Mouse (Mus musculus): Measurements from ENCODE around the gene Nfkb2.
A peak's percentile ranks its signal among the peaks of the same experiment; 100 is the strongest.

The Nfkb2 gene

DNA sequence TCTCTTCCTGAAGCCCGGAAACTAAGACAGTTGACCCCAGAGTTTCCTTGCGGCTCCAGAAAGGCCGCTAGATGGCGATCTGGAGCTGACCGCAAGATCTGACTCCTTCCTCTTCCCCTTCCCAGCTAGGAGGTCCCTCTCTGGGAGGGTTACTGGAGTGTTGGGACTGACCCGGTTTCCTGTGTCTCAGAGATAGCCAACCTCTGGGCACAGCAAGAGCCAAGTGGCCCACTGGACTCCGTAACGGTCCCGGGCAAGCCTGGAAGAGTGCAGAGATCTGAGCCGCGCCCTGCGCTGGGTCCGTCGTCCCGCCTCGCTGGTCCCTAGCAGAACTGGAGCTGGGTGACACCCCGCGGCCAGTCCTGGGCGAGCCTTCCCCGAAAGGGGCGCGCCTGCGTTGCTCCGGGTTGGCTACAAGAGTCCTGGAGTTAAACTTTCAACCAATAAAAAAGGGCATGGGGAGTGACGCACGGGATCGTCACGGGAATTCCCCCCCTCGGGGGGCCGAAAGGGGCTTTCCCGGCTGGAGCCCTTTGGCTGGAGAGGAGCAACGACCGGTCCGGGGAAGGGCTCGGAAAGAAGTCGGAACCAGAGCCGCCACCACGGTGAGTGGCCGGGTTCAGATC lies at the start of gene Nfkb2:
Gene Nfkb2, plus strand, starts transcription at position 105 of the 626 bp plus-strand sequence.
- DNase-seq (ENCODE audit: extremely low spot score): peak; percentile 94

DNA sequence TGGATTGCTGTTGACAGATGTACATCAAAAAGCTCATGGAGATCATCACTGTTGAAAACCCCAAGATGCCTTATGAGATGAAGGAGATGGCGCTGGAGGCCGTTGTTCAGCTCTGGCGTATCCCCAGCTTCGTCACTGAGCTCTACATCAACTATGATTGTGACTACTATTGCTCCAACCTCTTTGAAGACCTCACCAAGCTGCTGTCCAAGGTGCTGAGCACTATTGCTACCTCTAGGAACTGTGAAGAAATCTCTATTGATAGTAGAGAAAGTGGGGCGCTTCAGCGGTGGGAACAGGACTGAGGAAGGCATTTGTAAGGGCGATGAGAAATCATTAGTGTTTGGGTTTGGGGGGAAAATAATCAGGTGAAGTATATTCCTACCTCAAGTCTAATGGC lies 39.4 kb upstream of the Nfkb2 start:
- DNase-seq (ENCODE audit: extremely low spot score): no peak

DNA sequence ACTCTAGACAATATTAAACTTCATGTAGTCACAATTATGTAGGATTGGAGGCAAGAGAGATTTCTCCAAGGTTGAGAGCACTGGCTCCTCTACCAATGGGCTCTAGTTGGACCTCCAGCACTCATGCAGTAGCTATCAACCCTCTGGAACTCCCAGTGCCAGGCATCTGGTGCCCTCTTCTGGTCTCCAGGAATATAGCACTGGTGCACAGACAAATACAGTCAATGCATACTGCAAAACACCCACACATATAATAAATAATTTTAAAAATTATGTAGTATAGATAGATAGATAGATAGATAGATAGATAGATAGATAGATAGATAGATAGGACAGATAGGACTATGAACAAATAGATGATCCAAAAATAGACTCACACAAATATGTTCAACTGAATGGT lies 28.8 kb upstream of the Nfkb2 start:
- no peak for DNase-seq (ENCODE audit: extremely low spot score)

DNA sequence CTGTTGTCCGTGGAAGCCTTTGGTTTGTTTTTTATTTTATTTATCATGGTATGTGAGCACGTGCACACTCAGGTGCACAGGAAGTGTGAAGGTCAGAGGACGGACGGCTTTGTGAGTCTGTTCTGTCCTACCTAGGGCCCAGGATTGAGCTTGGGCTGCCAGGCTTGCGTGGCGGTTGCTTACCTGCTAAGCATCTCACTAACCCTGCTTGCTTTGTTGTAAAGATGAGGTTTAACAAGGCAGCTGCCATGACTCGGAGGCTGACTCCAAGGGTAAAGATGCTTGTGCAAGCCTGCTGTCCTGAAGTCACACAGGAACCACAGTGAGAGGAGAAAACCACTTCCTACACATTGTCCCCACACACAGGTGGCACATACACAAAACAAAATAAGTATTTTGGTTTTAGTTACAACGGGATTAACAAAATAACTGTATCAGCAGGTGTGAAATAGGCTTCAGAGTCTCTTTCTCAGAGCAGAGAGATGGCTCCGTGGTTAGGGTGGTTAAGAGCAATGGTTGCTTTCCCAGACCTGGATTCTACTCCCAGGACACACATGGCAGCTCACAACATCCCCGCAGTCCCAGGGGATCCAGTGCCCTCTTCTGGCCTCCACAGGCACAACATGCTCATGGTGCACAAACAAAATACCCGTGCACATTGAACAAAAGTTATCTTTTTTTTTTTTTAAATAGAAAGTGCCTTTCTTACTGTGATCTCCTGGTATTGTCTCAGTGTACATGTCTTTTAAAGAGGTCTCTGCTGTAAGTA lies 21.9 kb upstream of the Nfkb2 start:
- DNase-seq (ENCODE audit: extremely low spot score): no peak

DNA sequence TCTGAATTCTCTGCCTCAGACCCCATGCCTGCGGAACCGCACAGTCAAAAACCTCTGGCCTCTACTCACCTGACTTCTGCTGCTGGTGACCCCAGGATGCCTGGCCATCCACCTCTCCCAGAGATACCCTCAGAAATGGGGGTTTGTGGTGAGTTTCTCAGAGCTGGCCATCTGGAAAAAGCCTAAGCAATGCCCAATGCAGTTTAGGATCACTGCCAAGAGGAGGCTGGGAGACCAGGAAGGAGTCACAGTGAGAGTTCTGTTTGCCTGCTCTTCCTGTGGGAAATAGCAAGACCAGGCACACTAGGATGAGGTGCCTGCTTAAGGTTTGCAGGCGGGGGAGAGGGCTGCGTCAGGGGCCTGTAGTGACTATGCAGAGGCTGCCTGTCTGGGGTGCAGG lies 19.4 kb upstream of the Nfkb2 start:
- DNase-seq (ENCODE audit: extremely low spot score): no peak

DNA sequence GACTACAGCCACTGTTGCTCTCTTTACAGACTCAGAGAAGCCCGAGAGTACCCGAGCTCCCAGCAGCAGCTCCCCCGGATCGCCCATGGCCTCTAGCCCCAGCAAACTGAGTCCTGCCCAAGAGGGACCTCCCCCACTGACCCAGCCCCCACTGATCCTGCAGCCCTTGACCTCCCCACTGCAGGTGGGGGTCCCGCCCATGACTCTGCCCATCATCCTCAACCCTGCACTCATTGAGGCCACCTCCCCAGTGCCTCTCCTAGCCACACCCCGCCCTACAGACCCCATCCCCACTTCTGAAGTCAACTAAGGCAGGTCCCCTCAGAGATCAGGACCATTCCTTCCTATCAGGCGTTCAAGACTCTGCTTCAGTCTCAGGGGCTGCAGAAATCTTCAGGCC lies 18.5 kb upstream of the Nfkb2 start:
- no peak for DNase-seq (ENCODE audit: extremely low spot score)

DNA sequence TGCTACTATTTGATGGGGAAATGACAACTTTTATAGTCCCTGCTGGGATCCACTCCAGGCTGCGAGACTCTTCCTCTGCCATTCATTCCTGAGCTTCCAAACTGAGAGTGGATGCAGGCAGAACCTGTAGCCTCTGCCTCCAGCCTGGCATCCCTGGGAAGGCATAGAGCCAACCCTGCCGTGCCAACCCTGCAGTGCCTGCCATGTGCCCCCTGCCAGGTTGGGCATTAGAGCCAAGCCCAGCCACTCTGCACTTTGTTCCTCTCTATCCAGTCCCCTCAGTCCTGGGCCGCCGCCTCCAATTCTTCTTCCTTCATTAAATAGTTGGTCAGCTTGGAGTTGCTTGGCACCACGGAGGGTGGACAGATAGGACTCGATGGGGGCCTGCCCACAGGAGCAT lies 18.1 kb upstream of the Nfkb2 start:
- no peak for DNase-seq (ENCODE audit: extremely low spot score)

DNA sequence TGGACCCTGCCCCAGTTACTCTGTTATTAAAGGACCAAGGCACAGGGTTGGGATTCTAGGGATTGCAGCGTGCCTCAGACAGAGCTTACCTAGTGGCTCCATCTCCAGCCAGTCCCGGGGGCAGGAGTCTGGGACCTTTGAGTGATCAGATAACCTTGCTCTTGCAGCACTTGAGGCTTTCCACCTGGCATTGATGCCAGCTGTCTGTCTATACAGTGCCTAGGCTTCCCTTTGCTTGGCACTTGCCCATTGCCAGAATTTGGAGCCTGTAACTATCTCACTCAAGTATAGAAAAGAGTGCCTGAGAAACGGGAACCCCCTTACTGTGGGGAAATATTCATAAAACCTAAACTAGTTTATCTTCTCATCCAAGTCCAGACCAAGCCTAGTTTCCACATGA lies 17.2 kb upstream of the Nfkb2 start:
- no peak for DNase-seq (ENCODE audit: extremely low spot score)

DNA sequence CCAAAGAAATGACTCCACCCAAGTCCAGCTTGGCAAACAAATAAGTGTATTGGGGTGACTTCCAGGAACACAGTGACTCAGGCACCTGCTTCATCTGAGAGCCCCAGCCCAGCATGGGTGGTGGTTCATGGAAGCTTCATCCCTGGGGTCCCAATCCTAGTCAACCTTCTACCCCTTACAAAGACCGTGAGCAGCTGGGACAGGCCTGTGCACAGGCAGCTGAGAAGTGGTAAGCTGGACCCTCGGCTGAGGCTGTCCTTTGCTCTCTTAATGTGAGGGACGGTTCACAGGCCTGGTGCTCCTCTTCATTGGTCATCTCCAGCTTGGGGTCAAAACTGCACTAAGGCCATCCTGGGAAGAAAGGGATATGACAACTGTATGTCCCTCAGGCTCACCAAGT lies 16.6 kb upstream of the Nfkb2 start:
- DNase-seq (ENCODE audit: extremely low spot score): no peak

DNA sequence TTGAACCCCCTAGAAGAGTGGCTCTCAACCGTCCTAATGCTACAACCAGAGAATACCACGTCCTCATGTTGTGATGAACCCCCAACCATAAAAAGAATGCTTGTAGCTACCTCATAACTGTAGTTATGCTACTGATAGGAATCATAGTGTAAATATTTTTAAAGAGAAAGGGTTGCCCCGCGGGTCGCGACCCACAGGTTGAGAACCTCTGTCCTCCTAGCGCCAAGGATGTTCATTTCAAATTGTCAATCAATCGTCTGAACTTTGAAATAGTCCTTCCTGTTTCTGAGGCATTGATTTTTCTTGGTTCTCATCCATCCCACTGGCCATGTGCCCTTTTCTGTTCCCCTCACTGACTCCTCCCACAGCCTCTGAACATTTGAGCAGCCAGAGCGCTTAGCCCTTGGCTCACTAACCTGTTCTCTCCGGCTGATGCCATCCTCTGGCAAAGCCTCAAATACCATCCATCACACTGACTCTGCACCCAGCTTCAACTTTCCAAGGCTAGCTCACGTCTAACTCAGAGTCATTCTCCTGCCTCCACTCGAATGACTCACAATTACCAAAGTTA lies 13.5 kb upstream of the Nfkb2 start:
- no peak for DNase-seq (ENCODE audit: extremely low spot score)

DNA sequence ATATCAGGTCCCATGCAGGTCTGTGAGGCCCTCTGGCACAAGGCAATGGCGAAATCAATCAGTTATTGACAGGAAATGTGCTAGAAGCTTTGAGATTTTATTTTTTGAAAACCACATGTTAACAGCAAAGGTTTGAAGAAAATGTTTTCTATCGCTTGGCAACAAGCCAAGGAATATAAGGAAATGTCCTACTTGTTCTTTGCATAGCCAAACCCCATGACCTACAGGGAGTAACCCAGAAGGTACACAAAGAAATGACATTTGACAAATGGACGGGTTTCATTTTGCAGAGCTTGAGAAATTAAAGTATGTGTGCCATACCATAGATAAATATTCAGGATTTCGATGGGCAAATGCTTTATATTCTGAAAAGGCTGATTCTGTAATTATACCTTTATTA lies 7.2 kb upstream of the Nfkb2 start:
- DNase-seq (ENCODE audit: extremely low spot score): no peak

DNA sequence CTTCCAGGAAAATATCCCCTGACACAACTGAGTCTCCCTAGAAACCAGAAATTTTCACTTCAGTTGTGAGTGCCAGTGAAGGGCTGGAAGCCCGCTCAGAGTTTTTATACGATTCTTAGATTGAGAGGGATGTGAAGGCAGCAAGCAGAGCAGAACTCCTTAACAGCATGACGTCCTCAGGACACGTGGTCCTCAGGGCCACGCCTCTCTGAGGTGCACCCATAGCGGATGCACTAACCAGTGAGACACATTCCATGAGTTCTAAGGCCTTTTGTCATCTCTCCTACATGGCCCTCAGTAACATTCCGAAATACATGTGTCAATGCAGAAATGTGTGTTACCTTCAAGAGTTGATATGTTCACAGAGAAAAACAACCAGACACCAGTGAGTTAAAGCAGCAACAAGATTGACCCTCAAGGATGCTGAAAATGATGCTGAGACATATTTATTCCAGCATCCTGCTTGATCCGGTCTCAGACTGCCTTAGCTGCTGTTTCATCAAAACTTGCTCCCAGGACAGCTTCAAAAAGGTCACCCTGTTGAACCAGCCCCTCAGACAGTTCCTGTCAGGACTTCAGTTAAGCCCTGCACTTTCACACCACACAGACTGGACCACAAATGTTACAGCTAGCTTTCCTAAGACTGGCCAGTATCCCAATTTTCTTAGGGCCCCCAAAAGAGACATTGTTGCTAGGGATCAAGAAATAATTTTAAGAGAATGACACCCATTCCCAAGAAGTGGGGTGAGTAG lies 3.6 kb upstream of the Nfkb2 start:
- DNase-seq (ENCODE audit: extremely low spot score): no peak

DNA sequence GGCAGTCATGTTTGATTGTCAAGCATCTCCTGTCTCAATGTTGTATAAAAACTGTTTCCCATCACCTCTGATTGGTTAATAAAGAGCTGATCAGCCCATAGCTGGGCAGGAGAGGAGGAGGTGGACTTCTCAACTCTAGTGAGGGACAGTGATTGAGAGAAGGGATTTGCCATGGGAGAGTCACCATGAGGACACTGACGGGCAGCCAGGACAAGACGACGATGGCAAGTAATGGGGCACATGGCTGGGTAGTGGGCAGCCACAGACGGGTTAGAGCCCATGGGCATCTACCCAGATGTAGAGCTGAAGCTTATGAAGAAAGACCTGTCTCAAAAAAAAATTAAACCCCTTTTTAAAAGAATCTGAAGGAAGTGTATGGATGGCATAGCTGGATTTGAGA lies 1.6 kb upstream of the Nfkb2 start:
- DNase-seq (ENCODE audit: extremely low spot score): no peak

DNA sequence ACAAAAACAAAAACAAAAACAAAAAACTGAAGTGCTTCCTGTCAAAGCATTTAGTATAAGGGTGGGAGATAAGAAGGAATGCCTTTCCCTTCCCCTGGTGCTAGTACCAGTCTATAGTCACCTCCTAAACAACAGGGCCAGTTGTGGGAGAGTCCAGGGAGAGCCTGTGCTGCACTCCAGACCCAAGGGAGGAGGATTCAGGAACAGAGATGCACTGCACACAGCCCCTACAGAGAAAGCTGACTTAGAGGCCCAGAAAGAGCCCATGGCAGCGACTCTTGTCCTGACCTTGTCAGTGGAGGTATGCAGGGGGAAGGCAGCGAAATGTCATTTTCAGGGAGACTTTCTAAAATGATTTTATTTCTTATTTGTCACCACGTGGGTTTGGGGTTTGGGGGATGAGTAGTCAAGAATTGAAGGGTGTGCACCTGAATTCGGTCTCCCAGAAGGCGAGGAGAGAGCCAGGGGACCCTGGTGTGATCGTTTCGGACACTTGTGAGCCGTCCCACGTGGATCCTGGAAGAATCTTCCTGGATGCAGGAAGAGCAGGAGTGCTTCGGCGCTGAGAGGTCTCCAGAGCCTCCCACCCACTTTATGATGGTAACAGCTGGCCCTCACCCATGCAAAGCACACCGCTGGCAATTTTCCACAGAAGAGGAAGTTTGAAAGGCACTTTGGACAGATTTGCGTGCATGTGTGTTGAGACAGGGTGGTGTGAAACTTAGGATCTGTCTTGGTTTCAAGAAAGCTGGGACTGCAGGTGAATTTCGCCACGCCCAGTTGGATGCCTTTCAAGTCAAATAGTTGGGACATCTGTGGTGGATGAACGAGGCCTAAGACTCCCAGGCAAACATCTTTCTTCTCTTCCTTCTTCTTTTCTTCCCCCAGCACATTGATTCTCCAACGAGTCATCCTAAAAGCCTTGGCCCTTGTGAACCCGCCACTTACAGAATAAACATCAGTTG lies 587 bp upstream of the Nfkb2 start:
- no peak for DNase-seq (ENCODE audit: extremely low spot score)

DNA sequence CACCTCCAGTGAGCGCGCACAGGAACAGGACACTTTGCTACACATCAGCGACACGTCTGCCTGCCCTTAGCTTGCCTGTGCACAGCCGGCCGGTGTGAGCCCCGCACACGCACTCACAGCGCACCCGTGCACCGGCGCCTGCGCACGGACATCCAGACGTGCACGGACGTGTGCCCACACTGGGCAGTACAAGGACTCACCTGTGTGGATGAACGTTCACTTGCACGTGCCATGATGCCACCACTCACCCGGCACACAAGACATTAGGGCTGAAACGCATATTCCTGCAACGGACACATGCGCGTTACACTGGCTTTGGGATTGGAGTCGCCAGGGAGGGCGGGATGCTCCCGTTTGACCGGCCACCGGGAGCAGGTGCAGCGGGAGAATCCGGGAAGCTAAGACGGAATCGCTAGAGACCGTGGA lies 801 bp downstream of the Nfkb2 start:
- DNase-seq (ENCODE audit: extremely low spot score): no peak

DNA sequence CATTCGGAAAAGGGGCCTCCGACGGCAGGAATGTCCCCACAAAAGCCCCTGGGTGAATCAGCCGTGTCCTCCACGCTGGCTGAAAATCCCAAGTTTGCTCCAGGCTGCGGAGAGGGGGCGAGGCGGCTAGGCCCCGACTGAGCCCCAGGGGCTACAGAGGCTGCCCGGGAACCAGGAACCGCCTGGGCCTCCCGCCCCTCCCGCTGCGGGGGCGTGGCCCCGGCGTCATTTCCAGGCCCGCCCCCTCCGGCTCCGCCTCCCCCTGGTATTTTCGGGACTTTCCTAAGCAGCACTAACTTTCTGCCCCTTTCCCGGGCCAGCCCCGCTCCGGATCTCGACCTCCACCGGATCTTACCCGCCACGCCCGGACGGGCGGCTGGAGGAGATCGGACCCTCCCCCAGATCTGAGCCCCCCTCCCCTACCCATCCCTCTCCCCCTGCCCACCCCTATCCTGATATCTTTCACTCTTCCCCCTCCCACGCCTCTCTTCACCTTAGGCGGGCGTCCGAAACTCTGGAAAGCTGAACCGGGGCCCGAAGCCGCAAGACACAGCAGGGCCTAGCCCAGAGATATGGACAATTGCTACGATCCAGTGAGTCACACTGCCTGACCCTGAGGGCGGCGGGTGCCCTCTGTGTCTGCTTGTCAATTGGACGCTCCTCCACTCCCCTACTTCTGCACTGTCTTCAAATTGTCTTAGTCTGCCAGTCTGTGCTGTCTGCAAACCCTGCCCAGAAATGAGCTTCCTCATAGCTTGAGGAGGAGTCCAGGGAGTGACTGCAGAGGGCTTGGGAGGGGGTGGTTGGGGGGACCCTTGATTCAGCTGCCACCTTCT lies 1.5 kb downstream of the Nfkb2 start:
- DNase-seq (ENCODE audit: extremely low spot score): peak; percentile 90

DNA sequence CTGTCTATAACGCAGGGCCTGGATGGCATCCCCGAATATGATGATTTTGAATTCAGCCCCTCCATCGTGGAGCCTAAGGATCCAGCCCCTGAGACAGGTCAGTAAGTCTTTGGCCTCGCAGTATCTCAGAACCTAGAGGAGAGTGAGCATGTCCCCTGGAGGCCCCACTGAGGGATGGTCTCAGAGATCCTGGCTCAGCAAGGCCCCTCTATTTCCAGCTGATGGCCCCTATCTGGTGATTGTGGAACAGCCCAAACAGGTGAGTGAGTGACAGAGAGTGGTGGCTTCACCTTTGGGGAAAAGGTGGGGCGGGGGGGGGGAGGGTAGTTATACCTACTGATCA lies 2.1 kb downstream of the Nfkb2 start:
- DNase-seq (ENCODE audit: extremely low spot score): no peak

DNA sequence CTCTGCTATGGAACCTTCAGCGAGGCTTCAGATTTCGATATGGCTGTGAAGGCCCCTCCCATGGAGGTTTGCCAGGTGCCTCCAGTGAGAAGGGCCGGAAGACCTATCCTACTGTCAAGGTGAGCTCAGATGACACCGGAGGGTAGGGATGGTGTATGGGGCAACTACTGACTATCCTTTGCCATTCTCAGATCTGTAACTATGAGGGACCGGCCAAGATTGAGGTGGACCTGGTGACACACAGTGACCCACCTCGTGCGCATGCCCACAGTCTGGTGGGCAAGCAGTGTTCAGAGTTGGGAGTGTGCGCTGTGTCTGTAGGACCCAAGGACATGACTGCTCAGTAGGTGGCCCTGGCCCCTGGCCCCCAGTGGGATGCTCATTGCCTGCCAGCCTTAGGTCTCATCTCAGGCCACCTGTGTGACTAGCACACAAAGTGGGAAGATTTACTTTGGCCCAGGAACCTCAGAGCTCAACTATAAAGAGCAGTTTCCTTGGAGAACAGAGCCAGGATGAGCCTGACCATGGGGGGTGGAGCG lies 2.7 kb downstream of the Nfkb2 start:
- no peak for DNase-seq (ENCODE audit: extremely low spot score)

DNA sequence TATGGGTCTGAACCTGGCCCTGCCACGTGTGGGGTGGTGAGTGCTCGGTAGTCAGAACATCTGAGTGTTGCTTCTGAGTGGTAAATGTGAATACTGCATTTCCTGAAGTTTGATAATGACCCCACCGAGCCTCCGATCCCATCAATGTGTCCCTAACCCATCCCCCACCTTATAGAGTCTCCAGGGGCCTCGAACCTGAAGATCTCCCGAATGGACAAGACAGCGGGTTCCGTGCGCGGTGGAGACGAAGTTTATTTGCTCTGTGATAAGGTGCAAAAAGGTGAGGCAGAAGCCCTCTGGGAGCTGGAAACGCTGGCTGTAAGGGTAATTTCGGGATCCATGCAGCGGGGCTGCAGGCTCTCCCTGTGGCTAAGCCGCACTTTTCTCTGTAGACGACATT lies 3.7 kb downstream of the Nfkb2 start:
- no peak for DNase-seq (ENCODE audit: extremely low spot score)

DNA sequence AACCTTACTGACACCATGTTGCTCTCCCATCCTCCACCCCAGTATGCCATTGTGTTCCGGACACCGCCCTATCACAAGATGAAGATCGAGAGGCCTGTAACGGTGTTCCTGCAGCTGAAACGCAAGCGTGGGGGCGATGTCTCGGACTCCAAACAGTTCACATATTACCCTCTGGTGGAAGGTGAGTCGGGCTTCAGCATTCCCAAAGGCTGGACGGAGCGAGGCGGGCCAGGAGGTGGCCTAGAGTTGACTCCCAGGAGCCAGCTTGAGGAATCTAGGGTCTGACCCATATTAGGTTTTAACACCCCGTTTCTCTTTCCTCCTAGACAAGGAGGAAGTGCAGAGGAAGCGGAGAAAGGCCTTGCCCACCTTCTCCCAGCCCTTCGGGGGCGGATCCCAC lies 4.2 kb downstream of the Nfkb2 start:
- DNase-seq (ENCODE audit: extremely low spot score): no peak

Data from embryo, embryonic 9.5 days (tissue).